Mouse (Mus musculus) stomach, postnatal 0 days (tissue): Measurements from ENCODE around the gene Tln2.

ENCODE experiments used
- CTCF ChIP-seq: IDR thresholded peaks from 2 replicates; pipeline ENCODE4 v1.5.1; 2016; ENCODE audit warnings: antibody characterized with exemption, low read depth, mild to moderate bottlenecking, moderate library complexity
- EP300 ChIP-seq: optimal IDR thresholded peaks from 2 replicates; pipeline ENCODE3; 2016; ENCODE audit warnings: antibody characterized with exemption

- TF ChIP-seq CTCF (no peak), EP300 (no peak)
Measured at GRCm38 (mm10) chr9:67178709-67179108, 380.8 kb downstream of the Tln2 start.
